In genomic region chr8:47345772-47346103, GRCm38 (mm10) we compare ENCODE assay signal across 9 mouse cellular contexts.
A peak's percentile ranks its signal among the peaks of the same experiment; 100 is the strongest.
DNase-seq lines count a peak whose midpoint lies in the region; ATAC-seq lines count a peak whose summit lies in the region.
"Had no signal": no experiment of that assay in that cellular context is flagged by ENCODE, and none has a peak within 500 bp of the region (broad histone marks: within the 10 kb centered on the region; RNA-seq: fewer than 3 reads in every experiment).

No protein-coding gene starts in this region.

- no peak overlapping the region for H3K4me3 ChIP-seq in embryonic facial prominence, embryonic 13.5 days
- no peak overlapping the region for H3K4me3 ChIP-seq in heart, embryonic 10.5 days
- H3K4me3 ChIP-seq: heart, embryonic 13.5 days had no signal

- H3K27ac ChIP-seq in embryonic facial prominence, embryonic 13.5 days = no peak overlapping the region
- H3K27ac ChIP-seq in heart, embryonic 10.5 days = no peak overlapping the region

- intact Hi-C loops in left cerebral cortex, postnatal 14 days (cut with DNase I) = loop anchor here (5.0 kb wide), 1 partner anchor 58 kb away; no protein-coding TSS in a partner anchor
- intact Hi-C loops in gastrocnemius, postnatal 36 days (cut with DNase I) = no loop called here

- no peaks in the 10 kb centered on the region for H3K27me3 ChIP-seq in embryonic facial prominence, embryonic 13.5 days
- H3K27me3 ChIP-seq in heart, embryonic 10.5 days (ENCODE audit: insufficient read depth, poor library complexity, severe bottlenecking) = peaks cover 25% of the 10 kb centered on the region

- DNase-seq in frontal cortex, postnatal 36 days (ENCODE audit: low spot score in 2 of 2) = peak; percentile 88 to 92
- peak; percentile 92 to 93 for DNase-seq in left cerebral cortex, postnatal 14 days (ENCODE audit: low spot score in 2 of 2)
- DNase-seq in retina, postnatal 7 days (ENCODE audit: low read depth, low spot score) = peak; percentile 77
- no peak for DNase-seq in spleen, postnatal 36 days (ENCODE audit: low spot score in 2 of 2)
- DNase-seq in gastrocnemius, postnatal 36 days = no peak
- DNase-seq in adrenal gland, adult 18-20 months (ENCODE audit: low spot score in 2 of 2) = no peak
- no peak for DNase-seq in heart, embryonic 10.5 days (ENCODE audit: low spot score)

- no peak for ATAC-seq in embryonic facial prominence, embryonic 13.5 days (ENCODE audit: insufficient number of reproducible peaks, insufficient read depth, low FRiP score, low TSS enrichment, low read depth)

- H3K4me2 ChIP-seq in embryonic facial prominence, embryonic 13.5 days = peak overlapping the region; percentile 14; the same call in 1 of the 2 replicates
- H3K4me2 ChIP-seq: heart, embryonic 13.5 days had no signal

- WGBS in embryonic facial prominence, embryonic 13.5 days = 72% methylated on average over 9 of the region's 9 CpGs
- WGBS in heart, embryonic 10.5 days = 90% methylated on average over 9 of the region's 9 CpGs

- H3K9me3 ChIP-seq in embryonic facial prominence, embryonic 13.5 days = no peaks in the 10 kb centered on the region
- H3K9me3 ChIP-seq in heart, embryonic 10.5 days = no peaks in the 10 kb centered on the region
- H3K9me3 ChIP-seq: heart, embryonic 13.5 days had no signal

- H3K36me3 ChIP-seq in embryonic facial prominence, embryonic 13.5 days = no peaks in the 10 kb centered on the region
- no peaks in the 10 kb centered on the region for H3K36me3 ChIP-seq in heart, embryonic 10.5 days
- H3K36me3 ChIP-seq: heart, embryonic 13.5 days had no signal

- no peak overlapping the region for H3K9ac ChIP-seq in embryonic facial prominence, embryonic 13.5 days
- H3K9ac ChIP-seq: heart, embryonic 13.5 days had no signal

- peaks cover 67% of the 10 kb centered on the region for H3K4me1 ChIP-seq in embryonic facial prominence, embryonic 13.5 days
- H3K4me1 ChIP-seq in heart, embryonic 10.5 days = peaks cover 21% of the 10 kb centered on the region; the same call in 1 of the 2 replicates

Comparison
In these comparisons a context has a peak if more than half of its experiments do, and no peak if none do; other contexts are left out.
1. DNase-seq: peak in frontal cortex, postnatal 36 days (2 of 2), left cerebral cortex, postnatal 14 days (2 of 2) and retina, postnatal 7 days (single experiment); none in spleen, postnatal 36 days (0 of 2), gastrocnemius, postnatal 36 days (0 of 2), adrenal gland, adult 18-20 months (0 of 2) and heart, embryonic 10.5 days (single experiment).